ENCODE assay signal across 8 mouse cellular contexts in genomic region chr8:105349096-105349771, GRCm38 (mm10). TPM values are rescaled to one million over a fixed set of nuclear protein-coding genes. Genes with fewer than 3 reads are reported as not detected.
A peak's percentile ranks its signal among the peaks of the same experiment; 100 is the strongest.
DNase-seq lines count a peak whose midpoint lies in the region; ATAC-seq lines count a peak whose summit lies in the region.

No protein-coding gene starts in this region.

- H3K4me2 ChIP-seq in neural tube, embryonic 15.5 days, result peak overlapping the region; percentile 98

- peaks cover 61% of the 10 kb centered on the region for H3K4me1 ChIP-seq in megakaryocyte, embryonic 14.5 days
- H3K4me1 ChIP-seq in forebrain, embryonic 10.5 days, result peaks cover 67% of the 10 kb centered on the region
- peaks cover 49% of the 10 kb centered on the region for H3K4me1 ChIP-seq in neural tube, embryonic 15.5 days

- peak overlapping the region; percentile 91 for H3K27ac ChIP-seq in forebrain, embryonic 10.5 days
- peak overlapping the region; percentile 81 for H3K27ac ChIP-seq in neural tube, embryonic 15.5 days (replicated peaks)

- ATAC-seq in CD4-positive, CD25-positive, alpha-beta regulatory T cell, adult 4 months, result no peak
- ATAC-seq in megakaryocyte, adult 5-6 weeks (ENCODE audit: poor library complexity, severe bottlenecking), result no peak
- peak; percentile 33 for ATAC-seq in neural tube, embryonic 15.5 days (ENCODE audit: low FRiP score)

- intact Hi-C loops in left cerebral cortex, postnatal 36 days (cut with DNase I), result no loop called here

- H3K4me3 ChIP-seq in megakaryocyte, embryonic 14.5 days (replicated peaks), result peak overlapping the region; percentile 98
- H3K4me3 ChIP-seq in forebrain, embryonic 10.5 days, result peak overlapping the region; percentile 83
- H3K4me3 ChIP-seq in neural tube, embryonic 15.5 days (replicated peaks), result peak overlapping the region; percentile 79

- H3K9me3 ChIP-seq in megakaryocyte, embryonic 14.5 days, result no peaks in the 10 kb centered on the region
- H3K9me3 ChIP-seq in forebrain, embryonic 10.5 days, result no peaks in the 10 kb centered on the region
- no peaks in the 10 kb centered on the region for H3K9me3 ChIP-seq in neural tube, embryonic 15.5 days (replicated peaks)

- peaks cover 38% of the 10 kb centered on the region for H3K27me3 ChIP-seq in megakaryocyte, embryonic 14.5 days (replicated peaks)
- peaks cover 24% of the 10 kb centered on the region for H3K27me3 ChIP-seq in forebrain, embryonic 10.5 days (ENCODE audit: poor library complexity, severe bottlenecking)
- peaks cover 13% of the 10 kb centered on the region for H3K27me3 ChIP-seq in neural tube, embryonic 15.5 days (replicated peaks)

- peak overlapping the region; percentile 82 for H3K9ac ChIP-seq in neural tube, embryonic 15.5 days (replicated peaks)

- WGBS in forebrain, embryonic 10.5 days, result 0% methylated on average over 38 of the region's 48 CpGs
- 1% methylated on average over 47 of the region's 48 CpGs for WGBS in neural tube, embryonic 15.5 days

- H3K36me3 ChIP-seq in megakaryocyte, embryonic 14.5 days (replicated peaks; ENCODE audit: low read length), result peaks cover 10% of the 10 kb centered on the region
- H3K36me3 ChIP-seq in forebrain, embryonic 10.5 days (replicated peaks), result peaks cover 8% of the 10 kb centered on the region
- no peaks in the 10 kb centered on the region for H3K36me3 ChIP-seq in neural tube, embryonic 15.5 days

- peak; percentile 44 for DNase-seq in CD4-positive, CD25-positive, alpha-beta regulatory T cell, adult 2 months (ENCODE audit: low read depth, low spot score)
- DNase-seq in forebrain, embryonic 10.5 days (ENCODE audit: extremely low spot score, low spot score), result peak; percentile 60
- DNase-seq in left cerebral cortex, postnatal 36 days (ENCODE audit: low spot score in 2 of 2), result peak; percentile 43 to 52
- no peak for DNase-seq in adipocyte (ENCODE audit: low spot score)

RNA-seq across cellular contexts. Expression of gene Slc9a5, which starts 0.6 kb away (rescaled TPM):
- polyA plus RNA-seq in CD4-positive, CD25-positive, alpha-beta regulatory T cell, adult 4 months (2017; shearing (Covaris generic)), result under 1 TPM in 1 of 2 experiments, not detected in 1; 0.16 TPM
- 4.1 and 16.4 TPM in 2 replicates for polyA plus RNA-seq in megakaryocyte, embryonic 14.5 days (2012; ENCODE audit: insufficient read depth, low replicate concordance)
- 0.56 and 0.87 TPM in 2 replicates for total RNA-seq in megakaryocyte, adult 5-6 weeks (2015)
- total RNA-seq in megakaryocyte, adult 5-6 weeks (2017), result 0.73 and 0.77 TPM in 2 replicates
- 5.2 and 5.5 TPM in 2 replicates for polyA plus RNA-seq in forebrain, embryonic 10.5 days (2016; fragmentation: Nextera tagmentation; extraction: Ambion mirVana)
- total RNA-seq in left cerebral cortex, postnatal 36 days (2021), result 10 to 100 TPM; 34.1 to 44.5 TPM
- polyA plus RNA-seq in neural tube, embryonic 15.5 days (2015; fragmentation: Nextera tagmentation; extraction: Ambion mirVana), result 9.4 and 10.9 TPM in 2 replicates

RNA-seq across cellular contexts. Expression of gene Fhod1, which starts 1.5 kb away (rescaled TPM):
- 1 to 10 TPM; 2.3 to 5.3 TPM for polyA plus RNA-seq in CD4-positive, CD25-positive, alpha-beta regulatory T cell, adult 4 months (2017; shearing (Covaris generic))
- 78.6 and 155 TPM in 2 replicates for polyA plus RNA-seq in megakaryocyte, embryonic 14.5 days (2012; ENCODE audit: insufficient read depth, low replicate concordance)
- total RNA-seq in megakaryocyte, adult 5-6 weeks (2015), result 10.9 and 12.6 TPM in 2 replicates
- 5.1 and 7.2 TPM in 2 replicates for total RNA-seq in megakaryocyte, adult 5-6 weeks (2017)
- polyA plus RNA-seq in forebrain, embryonic 10.5 days (2016; fragmentation: Nextera tagmentation; extraction: Ambion mirVana), result 2.1 and 2.2 TPM in 2 replicates
- total RNA-seq in left cerebral cortex, postnatal 36 days (2021), result 1 to 10 TPM; 2.3 to 3.7 TPM
- polyA plus RNA-seq in neural tube, embryonic 15.5 days (2015; fragmentation: Nextera tagmentation; extraction: Ambion mirVana), result 0.79 and 0.89 TPM in 2 replicates

RNA-seq across cellular contexts. Expression of gene Tmem208, which starts 23.1 kb away (rescaled TPM):
- polyA plus RNA-seq in CD4-positive, CD25-positive, alpha-beta regulatory T cell, adult 4 months (2017; shearing (Covaris generic)), result 100 to 1,000 TPM; 149 to 160 TPM
- polyA plus RNA-seq in megakaryocyte, embryonic 14.5 days (2012; ENCODE audit: insufficient read depth, low replicate concordance), result 61.6 and 71.6 TPM in 2 replicates
- total RNA-seq in megakaryocyte, adult 5-6 weeks (2015), result 65.7 and 72.3 TPM in 2 replicates
- total RNA-seq in megakaryocyte, adult 5-6 weeks (2017), result 33.0 and 40.9 TPM in 2 replicates
- polyA plus RNA-seq in forebrain, embryonic 10.5 days (2016; fragmentation: Nextera tagmentation; extraction: Ambion mirVana), result 95.3 and 96.6 TPM in 2 replicates
- total RNA-seq in left cerebral cortex, postnatal 36 days (2021), result 10 to 100 TPM; 38.5 to 43.6 TPM
- 141 and 159 TPM in 2 replicates for polyA plus RNA-seq in neural tube, embryonic 15.5 days (2015; fragmentation: Nextera tagmentation; extraction: Ambion mirVana)

RNA-seq across cellular contexts. Expression of gene Lrrc29, which starts 23.2 kb away (rescaled TPM):
- 1 to 10 TPM; 1.7 to 6.2 TPM for polyA plus RNA-seq in CD4-positive, CD25-positive, alpha-beta regulatory T cell, adult 4 months (2017; shearing (Covaris generic))
- polyA plus RNA-seq in megakaryocyte, embryonic 14.5 days (2012; ENCODE audit: insufficient read depth, low replicate concordance), result 13.0 and 15.5 TPM in 2 replicates
- 0.89 and 1.8 TPM in 2 replicates for total RNA-seq in megakaryocyte, adult 5-6 weeks (2015)
- total RNA-seq in megakaryocyte, adult 5-6 weeks (2017), result 1.7 and 3.1 TPM in 2 replicates
- polyA plus RNA-seq in forebrain, embryonic 10.5 days (2016; fragmentation: Nextera tagmentation; extraction: Ambion mirVana), result 1.4 TPM in 2 replicates
- total RNA-seq in left cerebral cortex, postnatal 36 days (2021), result 1 to 10 TPM; 3.7 to 7.3 TPM
- 0.55 and 1.2 TPM in 2 replicates for polyA plus RNA-seq in neural tube, embryonic 15.5 days (2015; fragmentation: Nextera tagmentation; extraction: Ambion mirVana)

RNA-seq across cellular contexts. Expression of gene Plekhg4, which starts 23.8 kb away (rescaled TPM):
- not detected for polyA plus RNA-seq in CD4-positive, CD25-positive, alpha-beta regulatory T cell, adult 4 months (2017; shearing (Covaris generic))
- polyA plus RNA-seq in megakaryocyte, embryonic 14.5 days (2012; ENCODE audit: insufficient read depth, low replicate concordance), result 0.02 TPM in 1 of 2 replicates, not detected in the other
- total RNA-seq in megakaryocyte, adult 5-6 weeks (2015), result 0.22 TPM in 1 of 2 replicates, not detected in the other
- total RNA-seq in megakaryocyte, adult 5-6 weeks (2017), result 0.11 and 0.16 TPM in 2 replicates
- polyA plus RNA-seq in forebrain, embryonic 10.5 days (2016; fragmentation: Nextera tagmentation; extraction: Ambion mirVana), result 0.64 and 1.1 TPM in 2 replicates
- 1 to 10 TPM; 1.3 to 5.5 TPM for total RNA-seq in left cerebral cortex, postnatal 36 days (2021)
- 1.7 and 2.4 TPM in 2 replicates for polyA plus RNA-seq in neural tube, embryonic 15.5 days (2015; fragmentation: Nextera tagmentation; extraction: Ambion mirVana)

Comparison
In these comparisons a context has a peak if more than half of its experiments do, and no peak if none do; other contexts are left out.
1. RNA of gene Fhod1, which starts 1.5 kb away (polyA plus RNA-seq): 78.6 to 155 TPM in megakaryocyte, embryonic 14.5 days; 2.3 to 5.3 TPM in CD4-positive, CD25-positive, alpha-beta regulatory T cell, adult 4 months, 2.1 to 2.2 TPM in forebrain, embryonic 10.5 days and 0.79 to 0.89 TPM in neural tube, embryonic 15.5 days; every median in the first group is over 10 times any median in the second.
2. Peak in every context shown above with its lines, with median percentiles within 50 percentile points of each other: H3K4me3 ChIP-seq.